Mouse (Mus musculus): Measurements from ENCODE around the gene Erp27. TPM values are rescaled to one million over a fixed set of nuclear protein-coding genes. Genes with fewer than 3 reads are reported as not detected.

Gene Erp27
- polyA plus RNA-seq, 1 experiment from 2014 or later = 0.73 TPM

DNA sequence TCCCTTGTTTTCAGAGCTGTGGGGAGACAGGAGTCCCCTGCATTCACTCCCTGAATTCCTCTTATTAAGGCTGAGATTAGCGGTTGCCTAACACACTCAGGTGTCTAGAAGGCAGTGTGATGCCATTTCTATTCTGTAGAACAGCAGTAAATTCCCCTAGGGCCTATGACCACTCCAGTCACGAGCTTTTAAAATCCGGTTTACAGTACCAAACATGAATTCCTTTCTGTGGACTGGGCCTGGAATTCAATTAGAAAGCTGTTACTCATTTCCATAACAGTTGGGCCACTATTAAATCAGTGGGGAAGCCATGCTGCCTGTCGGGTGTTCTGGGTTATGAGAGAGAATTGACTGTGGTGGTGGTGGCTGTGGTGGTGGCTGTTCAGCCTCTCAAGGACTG is 25.7 kb upstream of the Erp27 start:
- 77% methylated on average over 4 of the region's 4 CpGs for WGBS
- no peak for DNase-seq (ENCODE audit: low spot score)
- Histone ChIP-seq H3K27me3 (ENCODE audit: insufficient read depth, poor library complexity, severe bottlenecking) (no peaks in the 10 kb centered on the region), H3K9me3 (no peaks in the 10 kb centered on the region), H3K4me3 (no peak overlapping the region), H3K27ac (no peak overlapping the region), H3K4me1 (peaks cover 13% of the 10 kb centered on the region), H3K36me3 (no peaks in the 10 kb centered on the region)

DNA sequence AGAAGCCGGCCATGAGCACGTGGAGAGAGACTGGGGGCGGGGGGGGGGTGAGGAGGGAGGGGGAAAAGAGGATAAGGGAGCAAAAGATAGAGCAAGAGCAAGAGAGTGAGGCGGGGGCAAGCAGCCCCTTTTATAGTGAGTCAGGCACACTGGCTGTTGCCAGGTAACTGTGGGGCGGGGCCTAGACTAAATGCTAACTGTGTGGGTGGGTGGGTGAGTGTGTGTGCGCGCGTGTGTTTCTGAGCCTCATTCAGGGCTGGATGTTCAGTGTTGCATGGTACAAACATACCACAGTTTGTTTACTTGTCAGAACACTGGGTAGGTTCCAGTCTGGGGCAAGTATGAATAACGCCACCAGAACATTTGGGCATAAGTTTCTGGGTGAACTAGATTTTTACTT is 25.0 kb upstream of the Erp27 start:
- H3K36me3 ChIP-seq = no peaks in the 10 kb centered on the region
- WGBS = 50% methylated on average over 9 of the region's 9 CpGs
- no peak overlapping the region for H3K4me3 ChIP-seq
- no peaks in the 10 kb centered on the region for H3K27me3 ChIP-seq (ENCODE audit: insufficient read depth, poor library complexity, severe bottlenecking)
- H3K27ac ChIP-seq = peak overlapping the region; percentile 44; the same call in 1 of the 2 replicates
- H3K9me3 ChIP-seq = no peaks in the 10 kb centered on the region
- H3K4me1 ChIP-seq = peaks cover 10% of the 10 kb centered on the region
- no peak for DNase-seq (ENCODE audit: low spot score)

DNA sequence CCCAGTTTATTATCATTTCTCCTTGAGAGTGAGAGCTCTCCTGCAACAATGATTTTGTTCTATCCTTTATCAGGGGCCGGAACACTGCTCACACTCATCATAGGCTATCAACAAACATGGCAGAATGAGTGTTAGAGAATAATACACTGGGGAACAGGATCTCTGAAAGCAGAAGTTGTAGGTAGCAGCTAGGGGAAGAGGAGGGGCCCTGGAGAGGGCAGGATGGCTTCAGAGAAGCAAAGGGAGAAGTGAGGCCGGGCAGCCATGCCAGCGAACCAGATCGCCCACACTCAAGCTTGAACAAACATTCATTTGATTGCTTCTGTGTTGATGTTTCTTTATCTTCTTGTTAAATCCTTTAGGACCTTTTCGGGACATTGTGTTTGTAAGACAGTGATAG is 24.3 kb upstream of the Erp27 start:
- Histone ChIP-seq H3K4me1 (peaks cover 17% of the 10 kb centered on the region), H3K36me3 (no peaks in the 10 kb centered on the region), H3K27ac (peak overlapping the region; percentile 44; the same call in 1 of the 2 replicates), H3K4me3 (no peak overlapping the region), H3K9me3 (no peaks in the 10 kb centered on the region), H3K27me3 (ENCODE audit: insufficient read depth, poor library complexity, severe bottlenecking) (no peaks in the 10 kb centered on the region)
- WGBS = 70% methylated on average over 5 of the region's 5 CpGs
- DNase-seq (ENCODE audit: low spot score) = no peak

- H3K36me3 ChIP-seq = no peaks in the 10 kb centered on the region
- H3K27ac ChIP-seq = no peak overlapping the region
- no peak overlapping the region for H3K4me3 ChIP-seq
- WGBS = 85% methylated on average over 8 of the region's 8 CpGs
- no peaks in the 10 kb centered on the region for H3K27me3 ChIP-seq (ENCODE audit: insufficient read depth, poor library complexity, severe bottlenecking)
- H3K9me3 ChIP-seq = no peaks in the 10 kb centered on the region
- DNase-seq (ENCODE audit: low spot score) = no peak
- H3K4me1 ChIP-seq = peaks cover 31% of the 10 kb centered on the region
Measured at GRCm38 (mm10) chr6:136944511-136944910, 22.5 kb upstream of the Erp27 start.

GRCm38 (mm10) chr6:136943392-136943791 is 21.4 kb upstream of the Erp27 start:
- peaks cover 39% of the 10 kb centered on the region for H3K4me1 ChIP-seq
- no peak overlapping the region for H3K27ac ChIP-seq
- no peak for DNase-seq (ENCODE audit: low spot score)
- no peaks in the 10 kb centered on the region for H3K36me3 ChIP-seq
- no peak overlapping the region for H3K4me3 ChIP-seq
- H3K9me3 ChIP-seq = no peaks in the 10 kb centered on the region
- H3K27me3 ChIP-seq (ENCODE audit: insufficient read depth, poor library complexity, severe bottlenecking) = no peaks in the 10 kb centered on the region

DNA sequence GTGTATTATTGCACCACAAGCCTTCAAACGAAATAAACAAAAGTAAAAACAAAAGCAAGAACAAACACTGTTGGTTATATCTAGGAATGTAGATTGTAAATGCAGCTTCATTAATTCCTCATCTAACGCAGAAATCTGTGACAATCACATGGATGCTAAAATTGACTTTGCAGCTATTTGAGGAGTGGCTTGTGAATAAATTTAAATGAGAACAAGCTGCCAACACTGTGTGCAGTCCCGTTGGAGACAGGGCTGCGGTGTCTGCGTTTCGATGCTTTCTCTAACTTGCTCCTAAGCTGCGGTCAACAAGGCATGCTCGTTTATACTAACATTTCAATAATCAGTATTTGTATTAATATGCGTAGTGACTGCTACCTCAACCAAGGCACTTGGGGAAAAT is 20.3 kb upstream of the Erp27 start:
- H3K27ac ChIP-seq = no peak overlapping the region; the same call in 1 of the 2 replicates
- WGBS = 87% methylated on average over 9 of the region's 9 CpGs
- H3K4me1 ChIP-seq = peaks cover 39% of the 10 kb centered on the region
- no peak overlapping the region for H3K4me3 ChIP-seq
- no peak for DNase-seq (ENCODE audit: low spot score)
- no peaks in the 10 kb centered on the region for H3K36me3 ChIP-seq
- H3K9me3 ChIP-seq = no peaks in the 10 kb centered on the region
- H3K27me3 ChIP-seq (ENCODE audit: insufficient read depth, poor library complexity, severe bottlenecking) = no peaks in the 10 kb centered on the region

DNA sequence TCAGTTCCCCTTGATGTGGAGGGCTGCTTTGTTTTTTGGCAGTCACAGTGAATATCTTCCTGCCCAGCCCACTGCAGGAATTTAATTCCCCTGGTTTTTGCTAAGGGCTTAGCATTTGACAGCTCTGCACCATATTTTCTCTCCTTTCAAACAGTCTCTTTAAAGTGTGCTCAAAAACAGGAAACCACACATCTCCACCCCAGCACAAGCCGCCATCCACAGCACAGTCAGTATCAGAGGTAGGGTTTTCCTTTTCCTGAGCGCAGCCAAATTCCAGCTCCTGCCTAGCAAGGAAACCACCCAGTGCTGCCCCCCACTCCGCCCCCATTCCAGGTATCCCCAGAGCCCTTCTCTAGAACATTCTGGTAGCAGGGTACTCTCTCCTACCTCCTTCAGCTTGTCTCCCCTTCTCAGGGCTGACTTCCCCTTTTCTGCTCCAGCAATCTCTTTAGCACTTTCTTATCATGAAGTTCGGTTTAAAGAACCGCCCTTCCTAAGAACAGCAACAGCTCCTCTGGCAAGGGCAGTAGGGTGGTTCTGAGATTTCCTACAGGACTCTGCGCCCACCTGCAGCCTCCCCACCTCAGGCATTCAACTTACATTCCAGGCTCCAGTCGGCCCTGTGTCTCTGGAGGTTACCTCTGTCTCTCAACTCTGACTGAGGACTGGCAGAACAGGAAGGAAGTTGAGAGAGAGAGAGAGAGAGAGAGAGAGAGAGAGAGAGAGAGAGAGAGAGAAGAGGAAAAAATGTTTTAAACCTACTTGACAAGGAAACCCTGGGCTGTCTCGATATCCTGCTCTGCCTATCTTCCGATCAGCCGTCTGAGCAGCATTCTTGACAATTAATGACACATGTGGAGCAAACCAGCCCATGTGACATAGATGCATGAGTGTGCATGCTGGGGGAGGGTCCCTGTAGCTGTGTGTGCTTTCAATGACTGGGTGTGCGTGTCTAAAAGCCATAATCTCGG is 19.4 kb upstream of the Erp27 start, which contains the start of gene Arhgdib:
TSS of gene Arhgdib (minus strand) at position 849 of the 971 bp plus-strand sequence.
- H3K36me3 ChIP-seq = no peaks in the 10 kb centered on the region
- 29% methylated on average over 12 of the region's 12 CpGs for WGBS
- H3K27me3 ChIP-seq (ENCODE audit: insufficient read depth, poor library complexity, severe bottlenecking) = no peaks in the 10 kb centered on the region
- DNase-seq (ENCODE audit: low spot score) = no peak
- H3K4me3 ChIP-seq = peak within 1 kb of the TSS; percentile 45
- peak within 1 kb of the TSS; percentile 85 for H3K27ac ChIP-seq
- no peaks in the 10 kb centered on the region for H3K9me3 ChIP-seq
- H3K4me1 ChIP-seq = peaks cover 36% of the 10 kb centered on the region

DNA sequence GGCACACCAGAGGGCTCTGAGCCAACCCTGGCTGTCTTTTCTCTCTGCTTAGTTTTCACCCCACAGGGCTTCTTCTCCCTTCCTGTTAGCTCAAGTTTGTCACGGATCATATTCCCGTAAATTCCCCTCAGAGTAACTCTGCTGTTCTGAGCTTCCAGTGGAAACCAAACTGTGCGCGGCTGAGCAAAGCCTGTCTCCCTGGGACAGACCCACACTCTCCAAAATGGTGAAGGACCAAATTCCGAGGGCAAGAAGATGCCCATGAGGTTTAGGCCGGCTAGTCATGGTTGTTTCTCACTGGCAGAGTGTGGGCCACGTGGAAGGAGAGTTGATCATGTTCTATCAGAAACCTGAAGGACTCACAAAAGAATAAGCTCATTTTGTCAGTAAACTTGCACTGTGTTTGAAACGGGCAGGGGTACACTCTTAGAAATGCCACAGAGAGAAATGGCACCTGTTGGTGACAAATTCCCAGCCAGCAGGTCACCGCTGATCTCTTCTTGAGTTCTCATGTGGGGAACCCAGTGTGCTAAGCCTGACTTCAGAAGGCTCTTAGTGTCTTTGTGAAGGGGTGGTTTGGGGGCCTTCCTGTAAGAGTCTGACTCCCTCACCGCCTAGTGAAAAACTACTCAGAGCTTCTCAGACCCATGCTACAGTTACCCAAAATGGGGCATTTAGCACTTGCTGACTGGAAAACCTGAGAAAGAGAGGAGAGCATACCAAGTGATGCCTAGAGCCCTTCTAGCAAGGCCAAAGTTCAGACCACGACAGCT is 18.4 kb upstream of the Erp27 start:
- H3K9me3 ChIP-seq = no peaks in the 10 kb centered on the region
- peaks cover 36% of the 10 kb centered on the region for H3K4me1 ChIP-seq
- DNase-seq (ENCODE audit: low spot score) = no peak
- H3K36me3 ChIP-seq = no peaks in the 10 kb centered on the region
- no peaks in the 10 kb centered on the region for H3K27me3 ChIP-seq (ENCODE audit: insufficient read depth, poor library complexity, severe bottlenecking)
- peak overlapping the region; percentile 45 for H3K4me3 ChIP-seq
- H3K27ac ChIP-seq = peak overlapping the region; percentile 85
- 74% methylated on average over 11 of the region's 11 CpGs for WGBS

- DNase-seq (ENCODE audit: low spot score) = no peak
- Histone ChIP-seq H3K9me3 (no peaks in the 10 kb centered on the region), H3K36me3 (no peaks in the 10 kb centered on the region), H3K4me1 (peaks cover 40% of the 10 kb centered on the region), H3K4me3 (no peak overlapping the region), H3K27ac (peak overlapping the region; percentile 85), H3K27me3 (ENCODE audit: insufficient read depth, poor library complexity, severe bottlenecking) (no peaks in the 10 kb centered on the region)
- 53% methylated on average over 14 of the region's 14 CpGs for WGBS
Measured at GRCm38 (mm10) chr6:136939326-136940187, 17.6 kb upstream of the Erp27 start.

GRCm38 (mm10) chr6:136938331-136939126 is 16.5 kb upstream of the Erp27 start:
- Histone ChIP-seq H3K36me3 (no peaks in the 10 kb centered on the region), H3K27ac (peak overlapping the region; percentile 68), H3K9me3 (no peaks in the 10 kb centered on the region), H3K4me1 (peaks cover 38% of the 10 kb centered on the region), H3K27me3 (ENCODE audit: insufficient read depth, poor library complexity, severe bottlenecking) (no peaks in the 10 kb centered on the region), H3K4me3 (no peak overlapping the region)
- DNase-seq (ENCODE audit: low spot score) = no peak
- 64% methylated on average over 18 of the region's 18 CpGs for WGBS

DNA sequence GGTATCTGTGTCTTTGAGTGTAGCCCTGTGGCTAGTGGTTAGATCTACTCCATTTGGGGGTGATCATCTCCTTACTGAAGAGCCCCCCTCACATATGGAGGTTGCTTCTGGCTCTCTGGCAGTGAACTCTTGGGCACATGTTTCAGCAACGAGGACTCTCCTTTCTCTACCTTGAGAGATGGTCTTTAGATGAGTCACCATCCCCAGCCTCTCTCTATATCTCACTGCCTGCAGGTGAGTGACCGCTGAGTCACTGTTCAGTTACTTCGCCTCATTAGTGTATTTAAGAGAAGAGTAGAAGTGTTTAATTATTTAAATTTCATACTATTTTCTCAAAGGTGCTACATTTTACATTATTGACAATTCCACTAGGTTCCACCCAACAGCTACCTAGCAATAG is 15.1 kb upstream of the Erp27 start:
- Histone ChIP-seq H3K27me3 (ENCODE audit: insufficient read depth, poor library complexity, severe bottlenecking) (no peaks in the 10 kb centered on the region), H3K4me3 (no peak overlapping the region), H3K36me3 (no peaks in the 10 kb centered on the region), H3K4me1 (peaks cover 35% of the 10 kb centered on the region), H3K27ac (no peak overlapping the region), H3K9me3 (no peaks in the 10 kb centered on the region)
- DNase-seq (ENCODE audit: low spot score) = no peak
- 80% methylated on average over 3 of the region's 3 CpGs for WGBS

DNA sequence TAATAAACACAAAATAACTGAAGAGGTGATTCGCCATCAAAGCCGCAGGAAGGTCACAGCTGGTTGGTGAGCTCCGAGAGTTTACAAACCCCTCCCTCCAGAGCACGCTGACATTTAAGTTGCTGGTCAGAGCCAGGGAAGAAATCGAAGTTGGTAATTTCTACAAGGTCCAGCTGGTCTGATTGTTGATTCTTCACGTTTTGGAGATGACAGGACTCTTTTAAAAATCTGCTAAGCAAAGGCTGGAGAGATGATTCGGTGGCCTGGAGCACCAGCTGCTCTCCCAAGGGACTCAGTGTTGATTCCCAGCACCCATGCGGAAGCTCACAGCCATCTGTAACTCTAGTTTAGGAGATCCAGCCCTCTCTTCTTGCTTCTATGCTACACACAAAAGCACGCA is 14.4 kb upstream of the Erp27 start:
- Histone ChIP-seq H3K4me1 (peaks cover 32% of the 10 kb centered on the region), H3K27ac (no peak overlapping the region), H3K27me3 (ENCODE audit: insufficient read depth, poor library complexity, severe bottlenecking) (no peaks in the 10 kb centered on the region), H3K9me3 (no peaks in the 10 kb centered on the region), H3K4me3 (no peak overlapping the region), H3K36me3 (no peaks in the 10 kb centered on the region)
- DNase-seq (ENCODE audit: low spot score) = no peak
- WGBS = 88% methylated on average over 9 of the region's 9 CpGs
